Mouse (Mus musculus) retina, embryonic 14.5 days (tissue): ENCODE results near the gene Cfap157.

Source experiments
- DNase-seq: peaks from one replicate; pipeline ENCODE4 v3.0.0-alpha.2; 2015; ENCODE audit warnings: low spot score

Cfap157 gene

DNA sequence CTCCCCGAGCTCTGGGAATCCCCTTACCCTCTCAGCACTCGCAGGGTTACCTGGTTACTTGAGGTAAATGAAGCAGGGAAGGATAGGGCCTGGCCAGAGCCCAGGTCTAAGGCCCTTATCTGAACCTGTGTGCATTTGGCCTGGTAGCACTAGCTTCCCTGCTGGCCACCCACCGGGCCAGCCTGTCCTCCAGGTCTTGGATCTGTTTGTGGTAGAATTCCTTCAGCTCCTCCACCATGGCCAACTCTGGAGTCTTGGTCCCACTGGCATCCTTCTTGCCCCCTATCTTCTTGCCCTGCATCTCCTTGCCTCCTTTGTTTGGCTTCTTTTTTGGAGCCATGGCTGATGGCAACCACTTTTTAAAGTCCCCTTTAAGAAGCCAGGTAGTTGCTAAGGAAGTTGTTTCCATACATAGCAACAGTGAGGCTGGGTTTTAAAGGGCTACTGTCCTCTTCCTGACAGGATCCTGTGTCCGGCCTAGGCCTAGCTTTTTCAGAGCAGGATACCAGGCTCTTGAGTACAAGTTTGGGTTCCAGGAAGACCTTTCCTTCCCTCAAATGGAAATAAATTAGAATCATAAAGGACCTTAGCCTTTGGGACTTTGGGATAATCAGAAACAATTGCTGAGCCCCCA, at the start of gene Cfap157:
Gene Cfap157 (minus strand): TSS at position 381 of the 634 bp plus-strand sequence.
- peak; percentile 15 for DNase-seq

DNA sequence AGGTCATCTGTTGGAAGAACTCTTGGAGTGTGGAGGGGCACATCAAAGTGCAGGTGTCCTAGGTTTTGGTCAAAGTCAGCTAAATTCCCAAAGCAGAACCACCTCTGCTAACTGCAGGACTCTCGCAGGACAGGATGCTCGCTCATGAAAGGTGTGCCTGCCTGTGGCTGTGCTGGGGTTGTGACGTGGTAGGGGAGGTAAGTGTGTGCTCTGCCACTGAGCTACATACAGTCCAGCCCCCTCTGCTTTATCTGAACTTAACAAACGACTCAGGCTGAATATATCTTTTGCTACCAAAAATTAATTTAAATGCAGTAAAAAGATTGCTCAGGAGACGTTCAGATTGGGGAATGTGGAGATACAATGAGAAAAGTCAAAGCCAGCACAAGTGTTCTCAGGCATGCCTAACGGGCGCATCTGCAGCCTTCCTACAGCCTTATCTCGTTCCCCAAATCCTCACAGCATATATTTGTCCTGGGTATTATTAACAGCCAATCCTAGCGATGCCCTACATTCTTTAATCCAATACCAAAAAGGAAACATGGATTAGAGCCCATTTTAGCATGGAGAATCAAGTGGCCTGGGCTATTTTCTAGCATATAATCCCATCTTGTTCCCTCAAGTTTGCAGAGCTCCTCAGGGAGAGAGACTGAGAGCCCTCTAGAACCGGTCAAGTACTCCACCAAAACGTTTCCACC, 44.9 kb upstream of the Cfap157 start:
- no peak for DNase-seq

DNA sequence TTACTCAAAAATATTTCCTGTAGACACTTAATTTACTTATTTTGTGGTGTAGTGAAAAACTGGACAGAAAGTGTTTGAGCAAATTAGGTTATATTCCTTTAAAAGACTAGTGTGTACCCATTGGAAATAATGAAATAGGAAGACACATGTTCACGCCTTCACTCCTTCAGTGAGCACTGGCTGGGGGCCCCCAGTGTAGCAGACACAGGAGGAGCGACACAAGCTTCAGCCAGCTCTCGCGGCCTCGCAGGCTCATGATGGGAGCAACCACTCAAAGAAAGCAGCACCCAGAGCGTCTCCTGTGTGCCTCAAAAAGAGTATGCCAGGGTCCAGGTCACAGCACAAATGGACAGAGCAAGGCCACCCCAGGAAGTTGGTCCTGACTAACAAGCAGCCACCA, 41.6 kb upstream of the Cfap157 start:
- DNase-seq: no peak

DNA sequence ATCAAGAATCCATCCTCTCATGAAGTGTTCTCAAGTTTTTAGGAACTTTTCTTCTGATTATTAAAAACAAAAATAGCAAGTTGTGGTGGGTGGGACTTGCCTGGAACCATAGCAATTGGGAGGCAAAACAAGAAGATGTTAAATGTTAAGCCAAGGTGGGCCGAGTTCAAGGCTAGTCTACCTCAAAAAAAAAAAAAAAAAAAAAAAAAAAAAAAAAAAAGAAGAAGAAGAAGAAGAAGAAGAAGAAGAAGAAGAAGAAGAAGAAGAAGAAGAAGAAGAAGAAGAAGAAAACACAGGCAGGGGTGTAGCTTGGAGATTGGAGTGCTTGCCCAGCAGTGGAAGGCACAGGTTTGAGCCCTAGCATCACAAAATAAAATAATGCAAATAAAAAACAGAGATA, 40.5 kb upstream of the Cfap157 start:
- no peak for DNase-seq

DNA sequence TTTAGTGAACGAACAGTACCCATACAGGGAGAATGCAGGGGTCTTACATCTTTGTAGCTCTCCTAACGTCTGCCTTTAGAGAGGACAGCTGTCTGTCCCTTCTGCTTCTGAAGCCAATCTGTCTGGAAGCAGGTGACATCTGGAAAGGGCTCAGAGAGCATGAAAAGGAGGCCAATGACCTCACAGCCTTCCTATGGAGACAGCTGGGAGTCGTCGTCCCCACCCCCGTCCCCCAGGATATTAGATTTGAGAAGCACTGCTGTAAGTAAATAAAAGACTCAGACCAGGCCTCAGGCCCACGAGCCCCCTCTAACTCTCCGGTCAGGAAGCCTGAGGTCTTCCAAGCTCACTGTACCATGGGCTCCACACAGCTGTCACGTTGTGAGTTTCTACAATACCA, 40.0 kb upstream of the Cfap157 start:
- DNase-seq: peak; percentile 72

DNA sequence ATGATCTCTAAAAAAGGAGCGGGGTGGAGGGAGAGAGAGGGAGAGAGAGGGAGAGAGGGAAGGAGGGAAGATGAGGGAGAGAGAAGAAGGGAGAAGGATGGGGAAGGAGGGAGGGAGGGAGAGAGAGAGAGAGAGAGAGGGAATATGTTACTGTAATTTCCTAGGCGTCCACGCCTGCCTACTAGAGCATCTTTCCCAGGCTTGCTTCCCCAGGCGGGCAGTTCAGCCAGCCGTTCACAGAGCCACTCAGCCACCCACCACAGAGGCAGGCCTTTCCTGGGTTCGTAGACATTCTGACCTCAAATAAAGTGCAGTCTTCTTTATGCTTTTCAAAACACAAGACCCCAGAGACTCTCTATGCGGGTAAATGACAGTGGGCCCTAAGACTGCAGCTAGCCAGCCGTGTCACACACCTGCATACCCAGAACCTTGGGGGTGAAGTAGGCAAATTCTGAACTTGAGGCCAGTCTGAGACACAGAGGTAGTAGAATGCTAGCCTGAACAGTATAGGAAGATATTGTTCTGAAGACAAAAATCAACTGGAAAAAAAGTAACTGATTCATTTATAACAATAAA, 39.4 kb upstream of the Cfap157 start:
- peak; percentile 47 for DNase-seq

DNA sequence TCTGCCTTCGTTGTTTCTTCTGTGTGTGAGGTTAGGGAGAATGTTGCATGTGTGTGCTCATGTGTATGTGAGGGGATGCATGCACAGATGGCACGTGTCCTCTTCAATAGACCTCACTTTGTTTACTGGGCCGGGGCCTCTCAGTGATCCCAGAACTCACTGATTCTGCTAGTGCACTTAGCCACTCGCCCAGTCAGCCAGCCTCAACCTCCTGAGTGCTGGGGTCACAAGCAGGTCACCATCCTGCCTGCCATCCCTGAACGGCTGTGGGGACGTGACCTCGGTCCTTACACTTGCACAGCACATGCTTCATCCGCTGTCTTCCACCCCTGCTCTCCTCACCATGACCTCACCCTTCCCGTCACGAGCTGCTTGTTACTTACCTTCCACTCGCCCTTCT, 38.9 kb upstream of the Cfap157 start:
- DNase-seq: peak; percentile 80

DNA sequence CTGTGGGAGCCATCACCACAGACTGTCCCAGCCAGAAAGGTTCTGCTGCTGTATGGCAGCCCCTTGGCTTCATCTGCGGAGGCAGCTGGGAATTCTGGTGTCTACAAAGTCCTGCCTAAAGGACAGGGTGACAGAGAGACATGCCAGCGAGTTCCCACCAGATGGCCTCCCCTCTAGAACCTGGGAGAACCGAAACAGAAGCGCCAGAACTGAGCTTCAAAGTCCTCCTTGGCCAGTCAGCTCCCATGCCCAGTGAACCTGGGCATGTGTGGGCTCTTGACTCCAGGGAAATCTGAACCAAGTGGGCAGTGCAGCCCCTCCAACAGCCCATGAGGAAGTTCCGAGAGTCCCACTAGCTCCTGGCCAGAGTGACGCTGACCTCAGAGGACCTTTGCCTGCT, 38.4 kb upstream of the Cfap157 start:
- no peak for DNase-seq

DNA sequence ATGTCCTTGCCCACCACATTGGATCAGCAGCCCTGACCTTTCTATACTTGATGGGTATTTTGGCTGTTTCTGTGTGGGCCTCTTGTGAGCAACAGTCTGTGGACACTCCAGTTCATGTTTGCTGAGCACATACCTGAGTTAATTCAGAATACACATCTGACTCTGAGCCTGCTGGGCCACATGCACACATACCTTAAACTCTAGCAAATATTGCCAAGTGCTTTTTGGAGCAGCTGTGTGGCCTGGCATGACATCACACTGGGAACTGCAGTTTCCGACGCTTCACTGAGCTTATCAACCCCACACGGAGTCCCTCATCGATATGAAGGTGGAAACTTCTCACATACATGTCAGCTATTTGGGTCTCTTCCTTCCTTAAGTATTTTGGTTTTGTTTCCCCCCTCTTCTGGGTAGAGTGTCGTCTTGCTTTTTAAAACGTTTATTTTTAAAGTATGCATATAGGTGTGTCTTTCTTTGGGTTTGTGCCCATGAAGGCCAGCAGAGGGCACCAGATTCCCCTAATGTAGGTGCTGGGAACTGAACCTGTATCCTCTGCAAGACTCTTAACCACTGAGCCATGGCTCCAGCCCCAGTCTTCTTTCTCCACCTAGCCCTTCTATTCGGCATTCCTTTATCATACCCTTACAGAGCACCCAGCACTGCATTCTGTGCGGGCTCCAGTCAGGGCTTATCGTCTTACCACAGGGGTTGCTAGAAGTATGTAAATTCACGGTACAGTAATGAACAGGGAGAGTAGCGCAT, 37.0 kb upstream of the Cfap157 start:
- peak; percentile 66 for DNase-seq

DNA sequence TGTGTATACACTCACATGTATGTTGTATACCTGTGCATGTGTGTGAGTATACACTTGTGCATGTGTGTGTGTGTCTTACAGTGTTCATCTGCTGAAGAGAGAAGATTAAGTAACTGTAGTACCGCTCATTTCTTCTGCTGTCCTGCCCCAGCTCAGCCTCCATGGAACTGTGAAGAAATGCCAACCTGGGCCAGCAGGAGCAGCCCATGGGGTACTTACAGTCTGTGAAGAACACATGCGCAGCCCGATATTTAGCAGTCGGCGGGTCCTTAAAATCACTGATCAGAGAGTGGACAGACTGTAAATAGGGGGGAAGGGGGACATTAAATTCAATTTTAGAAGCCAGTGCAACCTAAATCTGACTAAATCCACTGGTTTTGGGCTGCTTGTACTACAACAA, 34.0 kb upstream of the Cfap157 start:
- no peak for DNase-seq

DNA sequence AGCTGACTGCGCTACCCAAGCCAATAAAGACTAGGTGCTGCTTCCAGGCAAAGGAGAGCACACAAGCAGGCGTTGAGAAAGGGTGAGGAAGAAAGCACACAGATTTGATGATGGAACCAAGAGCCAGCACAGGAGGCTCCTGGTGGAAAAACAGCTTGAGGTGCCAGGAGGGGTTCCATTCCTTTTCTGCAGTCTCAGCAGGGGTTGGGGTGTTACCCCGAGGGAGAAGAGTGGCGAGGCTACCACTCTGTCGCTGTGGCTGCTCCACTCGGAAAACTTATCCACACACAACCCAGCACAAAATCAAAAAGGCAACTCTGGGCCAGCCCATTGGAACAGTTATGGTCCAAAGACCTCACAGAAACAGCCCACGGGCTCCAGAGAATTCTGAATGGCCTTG, 33.4 kb upstream of the Cfap157 start:
- no peak for DNase-seq

DNA sequence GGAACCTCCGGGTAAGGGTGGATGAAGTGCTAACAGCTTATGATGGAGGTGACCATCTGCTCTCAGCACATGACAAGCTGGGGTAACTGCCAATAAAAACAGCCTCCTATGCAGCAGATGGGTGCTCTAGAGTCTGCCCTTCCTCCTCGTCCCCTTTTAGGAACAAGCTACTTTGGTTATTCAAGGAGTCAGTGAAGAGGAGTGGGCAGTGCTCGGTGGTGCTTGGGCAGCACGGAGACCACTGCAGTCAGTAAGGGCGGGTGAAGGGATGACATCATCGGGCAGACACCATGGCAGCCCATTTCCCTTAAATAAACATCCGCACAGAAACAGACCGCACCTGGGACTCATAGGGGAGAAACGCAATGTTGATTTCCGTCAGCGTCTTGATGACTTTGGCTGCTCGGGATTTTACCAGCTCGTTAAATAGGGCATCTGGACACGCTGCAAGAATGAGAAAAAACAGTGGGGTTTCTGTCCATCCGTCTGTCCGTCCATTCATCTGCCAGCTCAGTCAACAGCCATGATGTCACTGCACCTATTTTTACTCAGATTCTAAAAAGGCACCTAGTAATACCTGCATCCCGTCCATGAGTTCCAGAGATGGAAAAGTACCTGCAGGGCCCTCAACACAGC, 32.8 kb upstream of the Cfap157 start:
- DNase-seq: peak; percentile 55

DNA sequence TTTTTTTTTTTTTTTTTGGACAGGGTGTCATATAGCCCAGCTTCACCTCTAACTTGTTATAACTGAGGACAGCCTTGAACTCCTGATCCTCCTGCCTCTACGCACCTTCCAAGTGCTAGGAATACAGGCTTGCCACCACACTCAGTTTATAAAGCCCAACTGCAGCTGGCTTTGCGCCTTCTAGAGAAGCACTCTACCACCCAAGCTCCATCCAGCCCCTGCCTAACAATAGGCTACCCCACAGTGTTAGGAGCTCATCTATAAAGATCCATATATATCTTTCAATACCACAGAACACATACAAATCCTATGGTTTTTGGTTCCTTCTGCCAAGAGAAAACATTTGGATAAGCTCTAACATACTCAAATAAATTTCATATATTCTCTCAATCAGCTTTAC, 32.3 kb upstream of the Cfap157 start:
- no peak for DNase-seq

DNA sequence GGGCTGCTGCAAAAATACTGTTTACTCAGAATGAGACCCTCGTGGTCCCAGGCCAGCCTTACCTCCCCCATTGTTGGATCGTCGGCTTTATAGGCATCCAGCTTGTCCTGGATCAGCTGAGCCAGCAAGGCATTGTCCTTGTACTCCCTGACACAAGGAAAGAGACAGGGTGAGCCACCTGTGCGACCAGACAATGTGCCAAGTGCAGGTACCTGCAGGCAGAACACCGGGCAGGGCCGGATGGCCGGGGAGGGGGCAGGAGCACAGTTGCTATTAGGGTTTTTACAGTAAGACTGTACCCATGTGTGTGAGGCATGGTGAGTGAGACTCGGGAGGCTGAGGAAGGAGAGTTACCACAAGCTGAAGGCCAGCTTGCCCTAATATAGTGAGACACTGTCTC, 27.7 kb upstream of the Cfap157 start:
- no peak for DNase-seq

DNA sequence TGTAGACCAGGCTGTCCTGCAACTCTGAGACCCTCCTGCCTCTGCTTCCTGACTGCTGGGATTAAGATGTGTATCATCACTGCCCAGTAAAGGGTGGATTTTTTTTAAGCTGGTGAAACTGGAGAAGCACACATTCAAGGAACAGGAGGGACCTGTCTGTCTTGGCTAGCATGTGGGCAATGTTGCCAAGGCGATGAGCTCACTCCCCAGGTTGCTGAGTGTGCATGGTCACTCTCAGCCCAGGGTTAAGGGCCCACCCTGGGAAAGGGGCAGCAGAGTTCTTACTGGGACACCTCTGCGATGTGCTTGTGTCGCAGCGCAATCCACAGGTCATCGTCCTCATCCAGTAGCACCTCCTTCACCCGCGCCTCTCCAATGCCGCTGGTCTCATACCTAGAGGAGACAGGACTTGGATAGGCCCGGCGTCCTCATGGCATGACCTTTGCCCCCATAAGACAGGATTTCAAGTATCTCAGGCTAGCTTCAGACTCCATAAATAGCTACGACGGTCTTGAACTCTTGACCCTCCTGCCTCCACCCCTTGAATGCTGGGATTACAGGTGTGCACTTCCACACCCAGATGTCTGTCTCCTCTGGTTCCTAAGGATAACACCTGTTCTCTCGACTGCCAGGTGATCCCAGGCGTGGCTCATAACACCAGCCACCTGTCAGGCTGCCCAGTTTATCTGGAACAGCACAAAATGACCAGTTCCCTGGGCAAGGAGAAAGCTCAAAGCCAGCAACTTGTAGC, 24.8 kb upstream of the Cfap157 start:
- no peak for DNase-seq

DNA sequence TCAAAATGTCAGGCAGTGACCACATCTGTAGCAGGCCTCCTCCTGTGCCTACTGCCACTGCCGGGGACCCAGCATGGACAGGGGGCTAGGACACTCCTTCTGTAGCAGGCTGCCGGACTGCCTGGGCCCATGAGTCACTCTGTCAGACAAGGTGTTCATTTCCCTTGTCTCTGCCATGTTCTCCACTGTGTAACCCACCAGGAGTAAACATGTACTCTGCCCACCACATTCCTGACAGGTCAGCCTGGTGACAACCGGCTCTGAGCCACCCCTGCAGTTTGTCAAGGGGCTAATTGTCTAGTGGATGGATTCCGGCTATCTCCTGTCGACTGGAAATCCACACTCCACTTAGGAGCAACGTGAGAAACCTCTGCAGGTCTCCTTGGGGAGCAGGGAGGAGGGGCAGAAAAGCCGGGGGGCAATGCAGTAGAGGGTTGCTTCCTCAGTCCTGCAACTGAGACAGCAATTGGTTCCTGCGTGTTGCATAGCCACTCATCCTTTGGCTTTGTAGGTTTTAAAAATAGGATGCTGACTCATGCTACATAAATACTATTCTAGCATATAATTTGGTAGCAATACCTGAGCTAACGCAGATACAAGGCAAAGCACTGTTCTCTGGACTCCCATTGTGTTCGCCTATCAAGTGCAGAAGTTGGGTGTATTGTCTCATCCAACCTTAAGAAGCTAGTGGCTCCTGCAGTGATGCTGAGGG, 14.2 kb upstream of the Cfap157 start:
- DNase-seq: no peak

DNA sequence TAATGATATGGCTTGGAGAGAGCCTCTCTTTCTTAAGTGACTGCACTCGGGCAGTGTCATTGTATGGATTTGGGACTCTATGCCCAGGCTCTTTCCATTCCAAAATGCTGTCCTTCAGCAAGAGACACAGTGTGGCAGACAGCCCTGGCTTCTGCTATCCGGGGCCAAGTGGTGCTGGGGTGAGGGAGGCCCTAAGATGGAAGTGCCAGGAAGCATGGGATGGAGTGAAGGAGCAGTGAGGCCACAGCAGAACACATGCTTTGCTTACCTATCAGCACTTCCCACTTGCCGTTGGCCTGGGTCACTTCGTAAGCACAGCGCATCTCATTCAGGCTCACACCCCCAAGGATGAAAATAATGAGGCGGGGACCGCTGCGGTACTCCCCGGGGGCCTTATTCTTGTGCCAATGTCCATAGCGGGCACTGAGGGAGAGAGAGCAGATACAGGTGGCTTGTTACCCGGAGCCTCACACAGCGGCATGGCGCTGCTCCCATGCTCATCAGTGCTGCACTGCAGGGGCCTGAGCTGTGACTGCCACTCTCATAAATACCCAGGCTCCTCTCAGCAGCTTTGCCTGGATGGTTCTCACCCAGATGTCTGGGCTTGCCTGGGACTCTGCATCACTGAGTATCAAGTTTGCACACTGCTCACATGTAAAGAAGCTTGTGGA, 11.7 kb upstream of the Cfap157 start:
- DNase-seq: no peak

DNA sequence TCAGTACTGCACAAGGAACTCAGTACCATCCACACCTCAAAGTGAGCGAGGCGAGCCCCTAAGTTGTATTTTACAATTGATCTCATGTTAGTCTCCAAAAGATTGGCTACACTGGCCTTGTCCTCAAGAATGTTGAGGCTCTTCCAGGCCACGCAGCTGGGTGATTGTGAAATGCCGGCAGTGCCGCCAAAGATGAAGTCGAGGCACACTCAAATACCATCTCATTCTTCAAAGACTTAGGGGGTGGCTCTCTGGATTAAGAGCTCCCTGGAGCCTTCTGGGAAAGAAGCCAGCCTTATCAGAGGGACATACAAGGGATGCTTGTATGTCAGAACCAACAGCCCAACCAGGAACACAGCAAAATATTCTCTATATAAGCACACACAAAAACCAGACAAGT, 7.1 kb upstream of the Cfap157 start:
- no peak for DNase-seq

DNA sequence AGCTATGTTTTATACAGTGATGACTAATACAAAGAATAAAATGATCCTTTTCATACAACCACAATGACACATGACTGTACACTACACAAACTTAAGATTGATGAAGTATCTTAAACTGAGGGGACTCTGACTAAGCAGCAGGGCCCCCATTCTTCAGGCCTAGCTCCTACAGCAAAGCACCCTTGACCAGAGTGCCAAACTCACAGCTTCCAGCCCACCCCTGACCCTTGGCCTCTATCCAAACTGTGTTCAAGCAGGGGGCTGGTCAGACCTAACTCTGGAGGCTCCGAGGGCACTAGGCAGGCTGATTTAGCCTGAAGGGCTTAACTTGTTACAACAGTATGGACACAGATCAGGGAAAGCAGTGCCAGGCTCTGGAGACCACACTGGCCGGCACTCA, 4.4 kb upstream of the Cfap157 start:
- DNase-seq: no peak

DNA sequence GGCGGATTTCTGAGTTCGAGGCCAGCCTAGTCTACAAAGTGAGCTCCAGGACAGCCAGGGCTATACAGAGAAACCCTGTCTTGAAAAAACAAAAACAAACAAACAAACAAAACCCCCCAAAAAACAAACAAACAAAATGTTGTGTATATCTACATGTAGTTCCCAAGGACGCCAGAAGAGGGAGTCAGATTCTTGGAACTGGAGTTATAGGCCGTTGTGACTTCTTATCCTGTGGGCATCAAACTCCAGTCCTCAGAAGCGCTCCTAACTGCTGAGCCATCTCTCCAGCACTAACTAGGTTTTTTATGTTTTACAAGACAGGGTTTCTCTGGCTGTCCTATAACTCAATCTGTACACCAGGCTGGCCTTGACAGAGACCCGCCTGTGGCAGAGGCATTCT, 2.9 kb upstream of the Cfap157 start:
- peak; percentile 74 for DNase-seq

DNA sequence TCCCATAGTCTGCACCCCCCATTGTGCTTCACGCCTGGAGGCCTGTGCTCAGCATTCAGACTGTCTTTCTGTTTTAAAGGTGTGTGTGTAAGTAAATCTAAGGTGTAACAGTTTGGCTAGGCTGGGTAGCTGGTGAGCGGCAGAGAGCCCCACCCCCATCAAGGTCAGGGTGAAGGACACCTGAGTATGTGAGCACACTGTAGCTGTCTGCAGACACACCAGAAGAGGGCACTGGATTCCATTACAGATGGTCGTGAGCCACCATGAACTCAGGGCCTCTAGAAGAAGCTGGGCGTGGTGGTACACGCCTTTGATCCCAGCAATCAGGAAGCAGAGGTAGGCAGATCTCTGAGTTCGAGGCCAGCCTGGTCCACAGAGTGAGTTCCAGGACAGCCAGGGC, 2.5 kb downstream of the Cfap157 start:
- no peak for DNase-seq
